Mouse (Mus musculus): ENCODE measurements around the gene Ppard. TPM values are rescaled to one million over a fixed set of nuclear protein-coding genes. Genes with fewer than 3 reads are reported as not detected.
A peak's percentile ranks its signal among the peaks of the same experiment; 100 is the strongest.
"Not testable (repeated sequence)": the region's sequence is repeated elsewhere in the genome, so short reads cannot be mapped to it uniquely, and the experiment has no call there.

Gene Ppard
- polyA plus RNA-seq, 1 experiment from 2014 or later = 1.9 TPM

DNA sequence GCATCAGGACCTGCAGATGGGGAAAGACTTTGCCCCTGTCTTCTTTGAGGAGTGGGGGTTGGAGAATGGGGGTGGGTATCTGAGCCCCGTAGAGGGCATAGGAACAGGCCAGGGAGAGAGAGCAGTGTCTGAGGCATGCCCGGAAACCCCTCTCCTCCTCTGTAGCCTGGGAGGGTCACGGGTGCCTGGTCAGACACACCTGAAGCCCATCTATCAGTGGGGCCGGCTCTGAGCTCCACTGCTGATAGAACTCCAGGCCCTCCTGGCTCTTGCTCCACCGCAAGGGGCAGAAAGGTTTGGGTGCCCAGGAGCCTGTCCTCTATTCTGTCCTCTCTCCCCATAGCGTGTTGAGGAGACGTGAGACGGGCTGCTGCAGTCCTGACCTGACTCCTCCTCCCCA, 93.3 kb downstream of the Ppard start:
- no peak overlapping the region for H3K4me2 ChIP-seq (ENCODE audit: low read depth, low read length)
- H3K4me1 ChIP-seq (ENCODE audit: control insufficient read depth, insufficient read depth, low read length) = peaks cover 5% of the 10 kb centered on the region
- no peak overlapping the region for H3K9ac ChIP-seq (replicated peaks; ENCODE audit: low read length)
- no peak overlapping the region for H3K4me3 ChIP-seq (ENCODE audit: low read depth, low read length)
- no peak for ATAC-seq (replicated peaks; ENCODE audit: insufficient number of reproducible peaks, low FRiP score, low TSS enrichment, low read depth)
- WGBS = 81% methylated on average over 8 of the region's 8 CpGs
- no peaks in the 10 kb centered on the region for H3K27me3 ChIP-seq (ENCODE audit: control insufficient read depth, insufficient read depth, low read length)
- no peaks in the 10 kb centered on the region; the same call in 1 of the 2 replicates for H3K36me3 ChIP-seq (replicated peaks; ENCODE audit: control insufficient read depth, insufficient read depth, low read depth, low read length)
- no peaks in the 10 kb centered on the region for H3K9me3 ChIP-seq (replicated peaks; ENCODE audit: control insufficient read depth, low read length)
- no peak overlapping the region for H3K27ac ChIP-seq (replicated peaks; ENCODE audit: low read depth, low read length)
- no peak for DNase-seq (ENCODE audit: low spot score)

DNA sequence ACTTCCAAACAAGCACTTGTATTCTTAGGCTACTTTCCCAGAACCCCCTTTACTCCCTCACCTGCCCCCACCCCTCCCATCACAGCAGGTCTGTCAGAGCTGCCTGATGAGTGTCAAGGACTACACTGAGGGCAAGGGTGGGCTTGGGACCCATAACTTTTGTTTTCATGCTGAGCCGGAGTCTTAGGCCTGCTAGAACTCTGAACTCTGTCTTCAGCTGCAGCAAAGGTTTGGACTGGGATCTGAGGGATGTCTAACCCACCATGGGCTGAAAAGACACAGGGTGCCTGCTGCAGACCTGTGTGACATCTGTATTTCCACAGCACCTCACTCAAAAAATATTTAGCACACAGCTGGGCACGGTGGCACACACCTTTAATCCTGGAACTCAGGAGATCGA, 94.5 kb downstream of the Ppard start:
- Histone ChIP-seq H3K27me3 (ENCODE audit: control insufficient read depth, insufficient read depth, low read length) (no peaks in the 10 kb centered on the region), H3K4me1 (ENCODE audit: control insufficient read depth, insufficient read depth, low read length) (peaks cover 5% of the 10 kb centered on the region), H3K36me3 (replicated peaks; ENCODE audit: control insufficient read depth, insufficient read depth, low read depth, low read length) (peaks cover 2% of the 10 kb centered on the region; the same call in 1 of the 2 replicates), H3K4me3 (ENCODE audit: low read depth, low read length) (no peak overlapping the region), H3K4me2 (ENCODE audit: low read depth, low read length) (no peak overlapping the region), H3K27ac (replicated peaks; ENCODE audit: low read depth, low read length) (peak overlapping the region; percentile 94; the same call in 1 of the 2 replicates), H3K9me3 (replicated peaks; ENCODE audit: control insufficient read depth, low read length) (no peaks in the 10 kb centered on the region), H3K9ac (replicated peaks; ENCODE audit: low read length) (peak overlapping the region; percentile 22; the same call in 1 of the 2 replicates)
- no peak for DNase-seq (ENCODE audit: low spot score)
- 70% methylated on average over 3 of the region's 3 CpGs for WGBS
- no peak for ATAC-seq (replicated peaks; ENCODE audit: insufficient number of reproducible peaks, low FRiP score, low TSS enrichment, low read depth)

DNA sequence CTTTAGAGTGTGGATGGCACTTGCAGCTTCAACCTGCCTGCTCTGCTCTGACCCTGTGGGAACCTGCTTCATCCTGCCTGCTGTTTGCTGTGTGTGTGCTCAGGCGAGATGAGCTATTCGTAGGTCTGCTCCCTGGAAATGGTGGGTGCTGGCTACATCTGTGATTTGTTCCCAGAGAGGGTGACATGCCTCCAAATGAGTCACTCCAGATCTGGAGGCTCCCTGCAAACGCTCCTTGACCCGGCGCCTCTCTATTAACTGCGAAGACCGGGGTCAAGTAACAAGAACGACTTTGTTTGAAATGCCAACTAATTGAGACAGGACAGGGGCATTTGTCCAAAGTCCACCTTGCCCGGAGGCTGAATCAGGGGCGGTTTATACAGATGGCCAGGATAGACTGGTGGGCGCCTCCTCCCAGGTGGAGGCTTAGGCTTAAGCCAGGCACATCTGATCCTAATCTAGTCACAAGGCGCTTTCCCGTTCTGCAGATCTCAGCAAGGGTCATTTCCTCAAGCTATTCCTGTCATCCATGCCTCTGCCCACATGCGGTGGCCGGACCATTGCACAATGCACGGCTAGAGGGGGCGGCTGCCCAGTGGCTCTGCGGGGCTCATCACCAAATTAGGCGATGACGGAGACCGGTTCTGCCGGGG, 95.3 kb downstream of the Ppard start:
- Histone ChIP-seq H3K4me3 (ENCODE audit: low read depth, low read length) (peak overlapping the region; percentile 94), H3K9me3 (replicated peaks; ENCODE audit: control insufficient read depth, low read length) (no peaks in the 10 kb centered on the region), H3K9ac (replicated peaks; ENCODE audit: low read length) (peak overlapping the region; percentile 91), H3K36me3 (replicated peaks; ENCODE audit: control insufficient read depth, insufficient read depth, low read depth, low read length) (peaks cover 2% of the 10 kb centered on the region; the same call in 1 of the 2 replicates), H3K27ac (replicated peaks; ENCODE audit: low read depth, low read length) (peak overlapping the region; percentile 94), H3K27me3 (ENCODE audit: control insufficient read depth, insufficient read depth, low read length) (no peaks in the 10 kb centered on the region), H3K4me1 (ENCODE audit: control insufficient read depth, insufficient read depth, low read length) (peaks cover 5% of the 10 kb centered on the region), H3K4me2 (ENCODE audit: low read depth, low read length) (peak overlapping the region; percentile 36)
- ATAC-seq (replicated peaks; ENCODE audit: insufficient number of reproducible peaks, low FRiP score, low TSS enrichment, low read depth) (peak; percentile 58), DNase-seq (ENCODE audit: low spot score) (peak; percentile 75)
- 2% methylated on average over 22 of the region's 22 CpGs for WGBS

DNA sequence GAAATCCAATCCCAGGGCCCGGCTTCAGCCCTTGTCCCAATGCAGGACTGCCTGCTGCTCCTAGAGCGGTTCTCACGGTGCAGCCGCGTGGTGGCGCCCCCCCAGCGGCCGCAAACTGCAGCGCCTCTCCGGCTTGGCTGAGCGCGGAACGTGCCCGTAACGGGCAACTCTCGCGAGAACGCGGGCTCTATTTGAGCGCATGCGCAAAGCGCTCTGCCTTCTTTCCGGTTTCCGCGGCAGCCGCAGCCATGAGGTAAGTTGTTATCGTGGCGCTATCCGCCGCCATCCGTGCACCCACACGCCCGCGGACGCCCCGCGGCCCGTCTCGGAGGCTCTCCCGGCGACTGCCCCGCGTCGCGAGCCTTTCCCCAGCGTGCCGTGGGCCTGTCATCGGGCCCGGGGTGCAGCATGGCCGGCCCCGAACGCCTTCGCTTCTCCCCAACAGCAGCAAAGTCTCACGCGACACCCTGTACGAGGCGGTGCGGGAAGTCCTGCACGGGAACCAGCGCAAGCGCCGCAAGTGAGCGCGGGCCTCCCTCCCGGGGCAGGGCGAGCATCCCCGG, 95.9 kb downstream of the Ppard start, which contains the start of gene Rpl10a:
Gene Rpl10a, plus strand, starts transcription at position 106 of the 563 bp plus-strand sequence.
- Histone ChIP-seq H3K4me2 (ENCODE audit: low read depth, low read length) (peak within 1 kb of the TSS; percentile 62), H3K9ac (replicated peaks; ENCODE audit: low read length) (peak within 1 kb of the TSS; percentile 91), H3K36me3 (replicated peaks; ENCODE audit: control insufficient read depth, insufficient read depth, low read depth, low read length) (peaks cover 2% of the 10 kb centered on the region; the same call in 1 of the 2 replicates), H3K4me3 (ENCODE audit: low read depth, low read length) (peak within 1 kb of the TSS; percentile 94), H3K9me3 (replicated peaks; ENCODE audit: control insufficient read depth, low read length) (no peaks in the 10 kb centered on the region), H3K27ac (replicated peaks; ENCODE audit: low read depth, low read length) (peak within 1 kb of the TSS; percentile 94), H3K27me3 (ENCODE audit: control insufficient read depth, insufficient read depth, low read length) (no peaks in the 10 kb centered on the region), H3K4me1 (ENCODE audit: control insufficient read depth, insufficient read depth, low read length) (peaks cover 10% of the 10 kb centered on the region)
- peak; percentile 81 for ATAC-seq (replicated peaks; ENCODE audit: insufficient number of reproducible peaks, low FRiP score, low TSS enrichment, low read depth)
- DNase-seq (ENCODE audit: low spot score) = peak; percentile 98
- WGBS = under 1% methylated on average over 66 of the region's 67 CpGs

DNA sequence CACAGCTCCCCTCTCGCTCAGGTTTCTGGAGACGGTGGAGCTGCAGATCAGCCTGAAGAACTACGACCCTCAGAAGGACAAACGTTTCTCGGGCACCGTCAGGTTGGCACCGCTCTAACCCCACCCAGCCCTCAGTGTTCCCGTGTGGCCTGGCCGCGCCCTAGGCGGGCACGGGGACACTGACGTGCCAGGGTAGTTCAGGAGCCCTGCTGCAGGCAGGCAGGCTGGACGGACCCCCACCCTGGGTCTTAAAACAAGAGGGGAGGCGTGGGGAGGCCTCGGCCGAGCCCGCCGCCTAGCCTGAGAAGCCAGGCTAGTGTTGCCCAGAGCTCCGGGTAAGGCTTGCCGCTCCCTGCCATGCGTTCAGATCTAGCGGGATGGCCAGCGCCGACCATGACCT, 96.4 kb downstream of the Ppard start:
- Histone ChIP-seq H3K27ac (replicated peaks; ENCODE audit: low read depth, low read length) (peak overlapping the region; percentile 94), H3K27me3 (ENCODE audit: control insufficient read depth, insufficient read depth, low read length) (no peaks in the 10 kb centered on the region), H3K4me3 (ENCODE audit: low read depth, low read length) (peak overlapping the region; percentile 94), H3K9ac (replicated peaks; ENCODE audit: low read length) (peak overlapping the region; percentile 91), H3K4me2 (ENCODE audit: low read depth, low read length) (peak overlapping the region; percentile 62), H3K9me3 (replicated peaks; ENCODE audit: control insufficient read depth, low read length) (no peaks in the 10 kb centered on the region), H3K36me3 (replicated peaks; ENCODE audit: control insufficient read depth, insufficient read depth, low read depth, low read length) (peaks cover 2% of the 10 kb centered on the region; the same call in 1 of the 2 replicates), H3K4me1 (ENCODE audit: control insufficient read depth, insufficient read depth, low read length) (peaks cover 10% of the 10 kb centered on the region)
- DNase-seq (ENCODE audit: low spot score) (no peak), ATAC-seq (replicated peaks; ENCODE audit: insufficient number of reproducible peaks, low FRiP score, low TSS enrichment, low read depth) (no peak)
- WGBS = under 1% methylated on average over 25 of the region's 25 CpGs

DNA sequence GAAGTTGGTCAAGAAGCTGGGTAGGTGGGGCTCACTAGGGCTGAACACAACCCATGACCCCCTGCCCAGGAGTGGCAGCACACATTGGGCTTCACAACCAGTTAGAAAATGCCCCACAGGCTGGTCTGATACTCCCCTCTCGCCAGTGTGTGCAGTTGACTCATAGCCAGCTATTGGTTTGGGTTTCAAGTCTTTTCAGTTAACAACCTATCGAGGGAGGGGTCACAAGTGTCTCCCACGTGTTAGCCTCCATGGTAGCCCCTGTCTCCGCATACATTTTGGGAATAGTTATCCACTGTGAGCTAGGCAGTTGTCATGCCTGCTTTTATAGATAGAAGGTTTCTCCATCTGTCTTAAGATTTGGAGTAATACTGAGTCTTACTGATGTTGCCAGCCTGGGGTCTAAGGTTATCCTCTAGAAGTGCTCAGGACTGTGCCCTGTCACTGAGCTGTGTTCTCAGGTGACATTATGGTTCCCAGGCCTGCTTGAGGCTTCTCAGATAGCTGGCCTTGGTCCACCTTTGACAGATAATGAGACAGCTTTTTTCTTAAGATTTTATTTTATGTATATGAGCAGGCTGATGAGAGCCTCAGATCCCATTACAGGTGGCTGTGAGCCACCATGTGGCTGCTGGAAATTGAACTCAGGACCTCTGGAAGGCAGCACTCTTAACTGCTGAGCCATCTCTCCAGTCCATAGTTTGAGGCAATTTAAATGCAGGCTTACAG, 97.2 kb downstream of the Ppard start:
- peaks cover 10% of the 10 kb centered on the region for H3K4me1 ChIP-seq (ENCODE audit: control insufficient read depth, insufficient read depth, low read length)
- 6% methylated on average over 4 of the region's 4 CpGs for WGBS
- ATAC-seq (replicated peaks; ENCODE audit: insufficient number of reproducible peaks, low FRiP score, low TSS enrichment, low read depth) (no peak), DNase-seq (ENCODE audit: low spot score) (peak; percentile 15)
- H3K9me3 ChIP-seq (replicated peaks; ENCODE audit: control insufficient read depth, low read length) = no peaks in the 10 kb centered on the region
- peak overlapping the region; percentile 62 for H3K4me2 ChIP-seq (ENCODE audit: low read depth, low read length)
- H3K27ac ChIP-seq (replicated peaks; ENCODE audit: low read depth, low read length) = peak overlapping the region; percentile 94
- H3K4me3 ChIP-seq (ENCODE audit: low read depth, low read length) = peak overlapping the region; percentile 94
- H3K36me3 ChIP-seq (replicated peaks; ENCODE audit: control insufficient read depth, insufficient read depth, low read depth, low read length) = peaks cover 2% of the 10 kb centered on the region; the same call in 1 of the 2 replicates
- H3K9ac ChIP-seq (replicated peaks; ENCODE audit: low read length) = peak overlapping the region; percentile 91
- no peaks in the 10 kb centered on the region for H3K27me3 ChIP-seq (ENCODE audit: control insufficient read depth, insufficient read depth, low read length)

DNA sequence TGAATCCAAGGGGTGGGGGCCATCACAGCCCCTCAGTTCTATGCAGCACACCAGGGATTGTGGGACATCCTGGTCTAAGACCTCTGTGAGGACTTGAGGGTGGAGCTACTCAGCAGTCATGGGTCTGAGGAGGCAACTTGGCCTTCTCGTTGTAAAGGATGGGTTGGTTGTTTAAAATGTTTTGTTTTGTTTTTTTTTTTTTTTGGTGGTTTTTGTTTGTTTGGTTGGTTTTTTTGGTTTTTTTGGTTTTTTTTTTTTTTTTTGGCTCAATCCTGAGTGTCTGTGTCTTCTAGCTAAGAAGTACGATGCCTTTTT, 97.7 kb downstream of the Ppard start:
- H3K36me3 ChIP-seq (replicated peaks; ENCODE audit: control insufficient read depth, insufficient read depth, low read depth, low read length) = peaks cover 2% of the 10 kb centered on the region; the same call in 1 of the 2 replicates
- ATAC-seq (replicated peaks; ENCODE audit: insufficient number of reproducible peaks, low FRiP score, low TSS enrichment, low read depth) (no peak), DNase-seq (ENCODE audit: low spot score) (no peak)
- 40% methylated on average over 2 of the region's 2 CpGs for WGBS
- no peaks in the 10 kb centered on the region for H3K27me3 ChIP-seq (ENCODE audit: control insufficient read depth, insufficient read depth, low read length)
- peak overlapping the region; percentile 91 for H3K9ac ChIP-seq (replicated peaks; ENCODE audit: low read length)
- peaks cover 10% of the 10 kb centered on the region for H3K4me1 ChIP-seq (ENCODE audit: control insufficient read depth, insufficient read depth, low read length)
- H3K27ac ChIP-seq (replicated peaks; ENCODE audit: low read depth, low read length) = no peak overlapping the region
- peak overlapping the region; percentile 94 for H3K4me3 ChIP-seq (ENCODE audit: low read depth, low read length)
- peak overlapping the region; percentile 62 for H3K4me2 ChIP-seq (ENCODE audit: low read depth, low read length)
- H3K9me3 ChIP-seq (replicated peaks; ENCODE audit: control insufficient read depth, low read length) = no peaks in the 10 kb centered on the region

DNA sequence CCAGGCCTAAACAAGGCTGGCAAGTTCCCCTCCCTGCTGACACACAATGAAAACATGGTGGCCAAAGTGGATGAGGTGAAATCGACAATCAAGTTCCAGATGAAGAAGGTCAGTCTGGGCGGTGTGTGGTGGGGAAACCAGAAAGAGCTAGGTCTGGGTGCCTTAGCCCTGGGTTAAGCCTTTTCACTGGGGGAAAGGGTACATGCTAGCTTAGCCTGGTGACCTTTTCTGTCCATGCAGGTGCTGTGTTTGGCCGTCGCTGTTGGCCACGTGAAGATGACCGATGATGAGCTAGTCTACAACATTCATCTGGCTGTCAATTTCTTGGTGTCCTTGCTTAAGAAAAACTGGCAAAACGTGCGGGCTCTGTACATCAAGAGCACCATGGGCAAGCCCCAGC, 98.1 kb downstream of the Ppard start:
- not testable (repeated sequence) for H3K9me3 ChIP-seq (replicated peaks; ENCODE audit: control insufficient read depth, low read length); H3K4me1 ChIP-seq (ENCODE audit: control insufficient read depth, insufficient read depth, low read length); ATAC-seq (replicated peaks; ENCODE audit: insufficient number of reproducible peaks, low FRiP score, low TSS enrichment, low read depth); H3K4me2 ChIP-seq (ENCODE audit: low read depth, low read length); H3K27ac ChIP-seq (replicated peaks; ENCODE audit: low read depth, low read length); H3K9ac ChIP-seq (replicated peaks; ENCODE audit: low read length); H3K4me3 ChIP-seq (ENCODE audit: low read depth, low read length); DNase-seq (ENCODE audit: low spot score); H3K36me3 ChIP-seq (replicated peaks; ENCODE audit: control insufficient read depth, insufficient read depth, low read depth, low read length); H3K27me3 ChIP-seq (ENCODE audit: control insufficient read depth, insufficient read depth, low read length)
- 70% methylated on average over 6 of the region's 8 CpGs for WGBS

All from embryonic facial prominence, embryonic 11.5 days (tissue).